Mouse (Mus musculus): ENCODE measurements around the gene Fam83g. TPM values are rescaled to one million over a fixed set of nuclear protein-coding genes. Genes with fewer than 3 reads are reported as not detected.
A peak's percentile ranks its signal among the peaks of the same experiment; 100 is the strongest.

The Fam83g gene
- total RNA-seq, 1 experiment from 2014 or later = 0.85 TPM

DNA sequence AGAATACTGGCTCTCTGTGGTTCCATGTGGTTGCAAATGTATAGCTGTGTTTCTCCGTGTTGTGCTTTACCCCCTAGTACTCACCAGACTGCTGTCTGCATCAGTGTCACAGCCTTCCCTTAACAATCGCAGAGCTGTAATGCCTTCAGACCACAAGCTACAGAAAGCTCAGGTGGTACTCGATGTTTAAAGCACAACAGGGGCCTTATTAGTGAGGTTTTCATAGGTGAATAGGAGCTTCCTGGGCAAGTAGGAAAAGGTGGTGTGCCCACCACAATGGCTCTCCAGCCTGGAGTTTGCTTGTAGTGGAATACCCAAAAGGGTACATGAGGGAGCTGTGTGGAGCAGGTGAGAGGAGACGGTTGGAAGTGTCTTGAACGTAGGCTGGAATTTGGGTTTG is 31.7 kb upstream of the Fam83g start:
- DNase-seq = no peak

DNA sequence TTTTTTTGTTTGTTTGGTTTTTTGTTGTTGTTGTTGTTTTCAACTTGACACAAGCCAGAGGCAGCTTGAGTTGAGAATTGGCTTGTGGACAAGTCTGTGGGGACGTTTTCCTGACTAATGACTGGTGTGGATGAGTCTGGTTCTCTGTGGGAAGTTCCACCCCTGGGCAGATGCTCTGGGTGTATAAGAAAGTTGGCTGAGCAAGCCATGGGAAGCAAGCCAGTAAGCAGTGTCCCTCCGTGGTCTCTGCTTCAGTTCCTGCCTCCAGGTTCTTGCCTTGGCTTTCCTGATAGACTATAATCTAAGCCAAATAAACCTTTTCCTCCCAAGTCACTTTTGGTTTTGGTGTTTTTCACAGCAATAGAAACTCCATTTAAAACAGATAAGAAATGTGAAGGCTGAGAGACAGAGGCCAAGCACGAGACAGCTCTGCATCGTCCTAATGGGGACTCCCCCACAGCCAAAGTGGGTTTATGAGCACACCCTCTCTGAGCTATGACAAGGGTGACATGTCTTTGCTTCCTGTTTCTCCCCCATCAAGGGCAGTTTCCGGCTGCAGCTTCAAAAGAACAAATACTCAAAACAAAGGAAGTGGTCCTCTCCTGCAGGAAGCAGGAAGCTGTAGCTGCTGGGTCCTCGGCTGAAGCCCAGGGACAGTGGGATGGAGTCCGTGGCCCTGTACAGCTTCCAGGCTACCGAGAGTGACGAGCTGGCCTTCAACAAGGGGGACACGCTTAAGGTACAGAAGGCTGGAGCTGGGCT is 31.0 kb upstream of the Fam83g start, which contains the start of gene Grap:
Gene Grap, plus strand, starts transcription at position 580 of the 762 bp plus-strand sequence.
- peak; percentile 44 for DNase-seq

DNA sequence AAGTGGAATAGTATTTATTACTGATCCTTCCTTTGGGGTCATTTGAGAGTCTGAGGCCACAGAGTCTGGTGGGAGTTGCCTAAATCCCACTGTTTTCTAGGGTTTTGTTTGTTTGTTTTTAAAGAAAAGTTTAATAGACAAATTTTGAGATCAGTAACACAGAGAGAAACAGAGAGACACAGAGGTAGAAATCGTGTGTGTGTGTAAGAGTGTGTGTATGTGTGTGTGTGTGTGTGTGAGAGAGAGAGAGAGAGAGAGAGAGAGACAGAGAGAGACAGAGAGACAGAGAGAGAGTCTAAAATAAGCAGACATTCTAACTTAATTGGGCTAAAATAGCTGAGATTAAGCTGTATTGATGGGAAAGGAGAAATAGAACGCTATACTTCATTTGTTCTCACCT is 30.3 kb upstream of the Fam83g start:
- DNase-seq = no peak

DNA sequence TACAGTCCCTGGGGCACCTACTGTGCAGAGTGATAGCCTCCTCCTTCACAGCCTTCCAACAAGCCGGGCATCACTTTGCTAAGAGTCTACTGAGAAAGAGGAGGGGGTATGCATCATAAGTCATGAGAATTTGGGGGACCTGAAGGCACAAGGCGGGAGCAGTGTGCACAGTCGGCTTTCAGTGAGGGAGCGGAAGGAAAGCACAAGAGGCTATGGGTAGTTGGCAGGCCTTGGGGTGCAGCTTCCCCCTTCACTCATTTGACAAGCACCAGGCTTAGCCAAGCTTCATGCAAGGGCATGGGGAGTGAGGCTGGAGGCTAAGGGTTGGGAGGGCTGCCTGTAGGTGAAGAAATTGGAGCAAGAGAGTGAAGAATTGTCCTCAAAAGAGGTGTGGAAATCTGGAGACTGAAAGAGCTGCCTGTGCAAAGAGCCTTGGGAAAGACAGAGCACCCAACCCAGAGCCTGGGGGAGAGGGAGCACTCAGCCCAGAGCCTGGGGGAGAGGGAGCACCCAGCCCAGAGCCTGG is 29.0 kb upstream of the Fam83g start:
- no peak for DNase-seq

DNA sequence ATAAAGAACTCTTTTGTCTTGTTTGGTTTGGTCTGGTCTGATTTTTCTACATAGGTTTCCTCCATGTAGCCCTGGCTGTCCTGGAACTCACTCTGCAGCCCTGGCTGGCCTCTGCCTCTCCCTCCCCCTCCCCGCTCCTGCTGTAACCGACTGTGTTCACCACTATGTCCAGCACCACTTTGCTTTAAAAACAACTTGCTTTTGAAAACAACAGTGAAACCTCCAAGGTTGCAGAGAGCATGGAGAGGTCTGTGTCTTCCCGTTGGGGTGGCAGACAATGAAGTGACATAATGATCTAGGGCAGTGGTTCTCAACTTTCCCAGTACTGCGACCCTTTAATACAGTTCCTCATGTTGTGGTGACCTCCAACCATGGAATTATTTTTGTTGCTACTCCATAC is 28.2 kb upstream of the Fam83g start:
- DNase-seq = no peak

DNA sequence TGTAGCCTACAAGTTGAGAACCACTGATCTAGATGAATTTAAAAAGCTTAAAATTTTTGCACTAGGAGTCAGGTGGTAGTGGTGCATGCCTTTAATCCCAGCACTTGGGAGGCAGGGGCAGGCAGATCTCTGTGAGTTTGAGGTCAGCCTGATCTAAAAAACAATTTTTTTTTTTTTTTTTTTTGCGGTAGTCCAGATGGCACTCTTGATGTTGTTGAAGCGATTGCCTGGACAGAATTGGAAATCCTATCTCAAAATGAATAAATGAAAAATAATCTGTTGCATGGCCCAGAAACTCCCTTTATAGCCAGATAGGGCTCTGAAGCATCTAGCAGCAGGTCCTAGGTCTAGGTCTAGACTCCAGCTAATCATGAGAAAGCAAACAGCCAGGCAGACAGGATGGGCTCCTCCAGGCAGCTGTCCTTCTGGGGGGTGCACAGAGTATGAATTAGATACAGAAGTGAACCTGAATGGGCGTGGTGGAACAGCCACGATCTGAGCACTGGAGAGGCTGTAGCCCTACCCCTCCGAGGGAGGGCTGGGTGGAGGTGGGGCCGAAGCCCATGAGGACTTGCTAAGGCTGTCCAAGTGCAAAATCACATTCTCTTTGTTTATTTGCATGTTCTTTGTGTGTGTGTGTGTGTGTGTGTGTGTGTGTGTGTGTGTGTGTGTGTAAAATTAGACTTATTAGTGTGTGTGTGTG is 27.6 kb upstream of the Fam83g start:
- DNase-seq = no peak

DNA sequence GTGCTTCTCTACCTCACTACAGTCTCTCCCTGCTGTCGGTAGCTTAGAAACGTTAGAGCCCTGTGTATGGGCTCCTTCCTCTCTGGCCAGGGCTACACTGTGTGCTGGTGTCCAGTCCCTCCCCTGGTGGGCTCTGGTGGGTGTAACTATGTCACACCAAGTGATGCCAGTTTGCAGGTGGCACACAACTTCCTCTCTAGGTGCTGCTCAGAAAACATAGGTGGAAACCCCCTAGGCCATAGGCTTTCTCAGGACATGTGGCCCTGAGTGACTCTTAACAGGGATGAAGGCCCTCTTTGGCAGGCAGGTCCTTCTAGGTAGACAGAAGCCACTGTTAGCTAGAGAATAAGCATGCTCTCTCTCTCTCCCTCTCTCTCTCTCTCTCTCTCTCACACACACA is 26.5 kb upstream of the Fam83g start:
- no peak for DNase-seq

DNA sequence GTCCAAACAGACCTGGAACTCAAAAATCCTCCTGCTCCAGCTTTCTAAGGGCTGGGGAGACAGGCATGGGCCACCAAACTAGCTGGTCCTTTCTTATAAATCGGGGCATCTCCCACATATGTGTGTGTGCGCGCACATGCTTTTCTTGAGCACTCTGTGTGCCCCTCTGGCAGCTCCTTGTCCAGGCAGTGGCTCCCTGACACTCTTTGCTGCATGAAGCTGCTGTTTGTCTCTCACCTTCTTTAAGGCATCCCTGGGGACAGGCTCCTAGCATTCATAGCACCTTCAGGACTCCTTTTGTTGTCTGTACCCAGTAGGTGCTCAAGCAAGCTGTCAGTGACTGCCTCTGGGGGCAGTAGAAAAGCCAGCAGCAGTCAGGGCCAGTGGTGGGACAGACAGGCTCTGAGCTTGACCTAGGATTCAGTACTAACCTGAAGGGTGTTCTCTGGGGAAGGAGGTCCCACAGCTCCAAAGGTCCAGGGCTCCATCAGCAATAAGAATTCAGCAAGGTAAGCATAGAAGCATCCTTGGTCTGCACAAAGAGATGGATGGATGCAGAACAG is 25.4 kb upstream of the Fam83g start:
- DNase-seq = no peak

DNA sequence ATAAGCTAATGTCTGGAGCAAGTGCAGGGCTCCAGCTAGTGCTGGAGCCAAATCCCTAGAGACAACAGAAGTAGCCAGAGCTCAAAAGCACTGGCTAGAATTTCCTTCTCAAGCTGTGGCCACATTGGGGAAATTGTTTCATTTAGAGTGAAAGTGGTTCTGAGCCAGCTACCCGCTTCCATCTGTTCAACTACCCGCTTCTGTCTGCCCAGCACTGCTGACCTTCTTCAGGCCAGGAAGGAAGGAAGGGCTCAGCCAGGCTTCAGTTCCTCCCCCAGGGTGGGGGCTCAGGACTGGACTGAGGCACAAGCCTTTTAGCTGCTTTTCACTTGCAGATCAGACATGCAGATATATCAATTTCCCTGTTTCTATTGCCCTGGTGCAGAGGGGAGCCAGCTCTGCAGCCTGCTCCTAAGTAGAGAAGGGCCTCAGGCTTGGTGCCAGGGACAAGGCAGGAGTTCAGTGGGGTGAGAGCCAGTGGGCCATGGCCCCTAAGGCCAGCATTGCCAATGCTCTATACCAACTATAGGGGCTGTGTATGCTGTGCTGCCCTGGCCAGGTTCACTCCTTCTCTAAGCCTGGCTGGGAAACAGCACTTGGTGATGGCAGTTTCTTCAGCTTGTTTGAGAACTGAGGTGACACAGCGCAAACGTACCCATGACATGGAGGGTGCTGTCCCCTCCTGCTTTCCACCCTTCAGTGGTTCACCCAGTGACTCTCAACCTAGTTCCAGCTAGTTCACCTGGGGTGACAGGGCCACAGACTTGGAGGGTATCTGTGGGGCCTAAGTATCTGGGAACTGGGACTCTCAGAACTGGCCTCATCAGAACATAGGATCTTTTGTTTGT is 24.7 kb upstream of the Fam83g start:
- DNase-seq = peak; percentile 42

DNA sequence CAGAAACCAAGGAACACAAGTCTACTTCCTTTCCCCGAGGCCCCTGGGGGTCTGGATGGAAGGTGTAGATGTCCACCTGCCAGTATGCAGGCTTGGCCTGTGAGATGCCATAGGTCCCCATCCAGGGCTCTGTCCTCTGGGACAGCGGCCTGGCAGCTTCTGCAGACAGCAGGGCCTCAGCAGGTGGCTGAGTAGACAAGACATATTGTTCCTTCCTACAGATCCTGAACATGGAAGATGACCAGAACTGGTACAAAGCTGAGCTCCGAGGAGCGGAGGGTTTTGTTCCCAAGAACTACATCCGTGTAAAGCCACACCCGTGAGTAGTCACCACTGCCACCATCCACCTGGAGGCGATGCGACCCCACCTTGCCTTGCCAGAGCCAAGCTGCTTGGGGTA is 23.9 kb upstream of the Fam83g start:
- DNase-seq = no peak

DNA sequence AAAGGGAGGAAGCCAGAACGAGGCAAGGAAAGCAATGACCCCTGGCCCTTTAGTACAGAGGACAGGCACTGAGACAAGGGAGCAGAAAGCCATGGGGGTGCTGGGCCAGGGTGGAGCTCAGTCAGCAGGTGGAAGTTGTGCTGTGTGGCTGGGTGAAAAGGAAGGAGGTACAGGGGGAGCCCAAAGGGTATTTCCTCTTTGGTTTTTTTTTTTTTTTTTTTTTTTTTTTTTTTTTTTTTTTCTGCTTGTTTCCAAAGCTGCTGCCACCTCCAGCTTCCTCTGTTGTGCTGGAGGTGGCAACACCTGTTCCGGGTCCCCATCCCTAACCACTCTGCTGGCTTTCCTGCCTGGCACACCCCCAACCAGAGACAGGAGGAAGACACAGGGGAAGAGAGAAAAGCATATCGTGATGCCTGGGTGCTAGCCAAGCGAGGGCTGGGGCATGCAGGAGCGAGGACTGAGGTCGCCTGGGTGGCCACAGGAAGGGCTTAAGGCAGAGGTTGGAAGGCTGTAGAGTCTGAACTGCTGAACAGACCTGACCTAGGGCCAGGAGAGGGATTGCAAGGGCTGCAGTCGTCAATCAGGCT is 23.0 kb upstream of the Fam83g start:
- no peak for DNase-seq

DNA sequence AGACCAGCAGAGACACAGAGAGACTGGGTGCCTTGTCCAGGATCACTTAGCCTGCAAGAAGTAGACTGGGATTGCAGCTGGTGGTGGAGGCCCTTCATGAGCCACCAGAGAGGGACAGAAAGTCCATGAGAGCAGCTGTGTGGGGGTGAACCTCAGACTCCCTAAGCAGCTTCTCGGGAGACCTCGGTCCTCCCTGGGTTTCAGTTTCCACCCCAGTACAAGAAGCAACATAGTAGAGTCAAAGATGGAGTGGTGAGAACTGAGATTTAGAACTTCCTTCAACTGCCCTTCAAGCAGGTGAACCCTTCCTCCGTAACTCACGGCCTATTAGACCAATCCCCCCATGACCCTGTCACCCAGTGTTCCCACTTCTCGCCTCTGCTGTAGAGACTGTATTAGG is 21.7 kb upstream of the Fam83g start:
- no peak for DNase-seq

DNA sequence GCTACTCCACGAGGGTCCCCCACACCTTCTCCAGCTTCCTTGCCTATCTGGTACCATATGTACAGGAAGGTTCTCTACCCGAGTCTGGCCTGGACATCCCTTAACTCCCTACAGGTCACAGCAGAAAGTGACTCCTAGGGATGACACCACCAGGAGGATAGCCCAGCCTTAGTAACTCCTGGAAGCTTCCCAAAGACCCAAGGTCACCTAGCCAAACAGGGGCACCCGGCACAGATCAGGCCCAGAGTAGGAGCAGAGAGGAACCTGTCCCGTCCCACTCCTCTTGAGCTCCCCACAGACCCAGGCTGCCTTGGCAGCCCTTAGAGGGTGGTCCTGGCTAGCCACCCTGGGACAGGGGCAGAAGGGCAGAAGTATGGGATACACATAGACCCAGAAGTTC is 18.5 kb upstream of the Fam83g start:
- peak; percentile 70 for DNase-seq

DNA sequence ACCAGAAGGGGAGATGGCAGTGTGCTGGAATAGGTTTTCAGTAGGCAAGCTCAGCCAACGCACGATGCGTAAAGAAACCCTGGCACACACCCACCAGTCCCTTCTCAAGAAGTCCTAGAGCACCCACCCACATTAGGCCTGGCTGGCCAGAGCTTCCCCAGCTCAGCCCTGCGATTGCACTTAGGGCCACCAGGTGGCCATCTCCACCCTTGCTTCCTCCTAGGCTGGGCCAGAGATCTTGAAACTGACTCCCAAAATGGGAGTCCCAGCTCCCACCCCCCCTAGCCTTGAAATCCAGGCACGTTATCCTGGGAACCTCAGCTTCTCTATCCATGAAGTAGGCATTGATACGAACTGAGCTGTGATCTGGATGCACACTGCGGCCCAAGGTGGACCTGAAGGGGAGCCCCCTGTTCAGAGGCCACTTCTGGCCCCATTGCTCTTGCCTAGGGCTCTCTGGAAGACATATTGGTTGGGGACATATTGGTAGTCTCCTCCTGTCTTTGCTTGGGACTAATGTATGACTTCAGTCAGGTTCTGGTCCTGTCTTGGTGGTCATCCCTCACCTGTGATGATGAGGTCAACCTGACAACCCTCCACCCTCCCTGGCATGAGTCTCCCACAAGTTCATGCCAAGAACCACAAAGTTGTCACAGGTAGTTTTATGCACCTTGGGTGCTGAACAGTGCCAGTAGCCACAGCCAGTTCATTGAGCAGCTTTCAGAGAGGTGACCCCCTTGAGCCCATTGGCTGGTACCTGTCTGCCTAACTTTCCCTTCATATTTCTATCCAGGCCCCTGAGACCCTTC is 17.7 kb upstream of the Fam83g start:
- DNase-seq = peak; percentile 77

DNA sequence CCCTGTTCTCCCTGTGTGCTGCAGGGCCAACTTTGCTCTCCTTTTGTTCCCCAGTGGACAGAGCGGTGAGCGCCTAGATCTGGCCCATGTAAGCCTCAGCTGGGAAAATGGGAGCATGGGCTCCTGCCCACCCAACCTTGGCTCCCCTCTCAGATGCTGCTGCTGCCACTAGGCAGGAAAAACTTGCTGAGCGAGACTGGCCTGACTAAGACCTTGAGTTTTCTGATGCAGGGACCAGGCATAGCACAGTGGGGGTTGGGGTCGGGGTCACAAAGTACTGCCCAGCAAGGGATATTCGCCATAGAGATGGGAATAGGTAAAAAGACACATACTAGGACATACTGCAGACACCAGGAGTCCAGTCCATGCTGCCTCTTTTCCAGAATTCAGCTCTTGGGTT is 16.6 kb upstream of the Fam83g start:
- DNase-seq = no peak

DNA sequence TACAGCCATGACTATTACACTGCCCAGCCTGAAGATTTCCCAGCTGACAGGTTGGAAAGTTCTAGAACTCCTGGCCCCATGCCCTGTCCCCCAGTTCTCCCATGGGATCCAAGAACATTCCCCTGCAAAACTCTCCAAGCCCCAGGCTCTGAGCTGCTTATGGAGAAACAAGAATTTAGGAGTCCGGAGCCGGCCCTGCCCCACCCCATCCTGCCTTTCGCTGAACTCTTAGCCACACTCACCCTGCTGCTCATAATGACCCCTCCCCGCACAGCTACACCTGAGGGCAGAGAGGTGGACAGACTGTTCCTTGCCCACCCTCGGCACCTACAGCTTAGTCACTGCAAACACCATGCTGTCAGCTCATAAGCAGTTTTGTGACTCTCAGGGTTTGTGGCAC is 16.1 kb upstream of the Fam83g start:
- no peak for DNase-seq

DNA sequence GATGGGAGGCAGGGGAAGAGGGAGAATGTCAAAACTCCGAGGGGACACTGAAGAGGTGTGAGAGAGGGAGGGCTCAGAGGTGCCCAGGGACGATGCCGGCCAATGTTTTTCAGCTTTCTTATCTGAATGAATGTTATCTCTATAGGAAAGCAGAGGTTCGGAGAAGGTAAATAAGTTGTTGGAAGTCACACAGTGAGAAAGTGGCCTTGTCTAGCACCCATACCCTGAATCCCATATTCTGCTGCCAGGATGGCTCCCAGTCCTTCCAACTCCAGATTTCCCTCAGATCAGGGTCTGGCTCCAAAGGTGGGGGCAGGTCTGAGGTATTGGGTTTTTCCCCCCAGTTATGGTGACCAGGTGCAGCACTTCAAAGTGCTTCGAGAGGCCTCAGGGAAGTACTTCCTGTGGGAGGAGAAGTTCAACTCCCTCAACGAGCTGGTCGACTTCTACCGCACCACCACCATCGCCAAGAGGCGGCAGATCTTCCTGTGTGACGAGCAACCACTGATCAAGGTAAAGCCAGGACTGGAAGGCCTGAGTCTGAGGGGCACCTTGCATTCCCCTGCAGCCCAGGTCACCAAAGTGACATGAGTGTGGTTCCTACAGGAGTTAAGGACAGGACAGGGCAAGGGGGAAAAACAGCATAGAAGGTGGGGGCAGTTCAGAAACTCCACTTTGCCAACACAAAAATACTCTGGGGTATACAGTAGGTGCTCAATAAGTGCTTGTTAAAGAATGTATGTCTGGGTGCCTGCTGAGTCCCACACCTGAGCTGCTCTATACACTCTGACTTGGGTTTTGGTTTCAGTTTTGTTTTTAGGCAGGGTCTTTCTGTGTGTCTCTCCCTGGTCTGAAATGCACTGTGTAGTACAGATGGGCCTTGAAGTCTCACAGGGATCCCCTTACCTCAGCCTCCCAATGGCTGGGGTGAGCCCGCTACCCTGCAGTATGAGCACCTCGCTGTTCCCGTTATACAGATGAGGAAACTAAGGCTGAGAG is 14.1 kb upstream of the Fam83g start:
- no peak for DNase-seq

DNA sequence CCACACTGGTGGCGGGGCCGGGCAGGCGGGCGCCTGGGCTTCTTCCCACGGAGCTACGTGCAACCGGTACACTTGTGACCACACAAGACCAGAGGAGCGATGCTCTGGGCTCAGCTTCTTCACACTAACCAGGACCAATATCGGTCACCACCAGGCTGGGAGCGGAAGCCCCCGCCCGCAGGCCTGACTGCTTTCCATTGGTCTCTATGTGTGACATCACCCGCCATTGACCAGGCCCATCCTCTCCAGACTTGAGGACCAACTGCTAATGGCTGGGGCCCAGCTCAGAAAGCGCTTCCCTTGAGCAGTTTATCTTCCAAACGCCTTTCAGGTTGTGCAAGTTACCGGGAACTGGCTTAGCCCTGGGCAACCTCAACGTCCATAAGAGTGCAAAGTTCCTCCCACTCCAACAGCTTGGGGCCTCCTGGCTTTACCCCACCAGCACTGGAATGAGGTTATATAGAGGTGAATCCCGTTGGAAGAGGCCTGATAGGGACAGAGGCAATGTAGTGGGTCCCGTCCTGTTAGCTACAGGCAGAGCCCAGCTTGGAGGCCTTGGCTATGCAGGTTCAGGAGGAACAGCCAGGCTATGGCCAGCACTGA is 12.0 kb upstream of the Fam83g start:
- no peak for DNase-seq

DNA sequence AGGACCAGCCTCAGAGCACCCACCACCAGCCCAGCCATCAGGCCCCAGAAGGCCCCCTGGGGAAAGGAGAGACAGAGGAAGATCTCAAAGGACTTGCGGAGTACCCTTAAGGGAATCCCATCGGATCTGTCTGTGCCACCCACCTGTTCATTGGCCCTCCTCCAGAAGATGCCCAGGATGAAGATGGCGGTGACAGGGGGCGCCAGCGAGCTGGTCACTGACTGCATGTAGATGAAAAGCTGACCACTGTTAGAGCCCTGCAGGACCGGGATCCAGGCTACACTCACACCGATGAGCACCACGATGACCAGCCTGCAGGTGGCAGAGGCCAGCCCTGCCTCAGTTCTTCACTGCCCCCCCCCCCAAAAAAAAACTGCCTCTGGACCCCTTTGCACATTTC is 10.2 kb upstream of the Fam83g start:
- peak; percentile 65 for DNase-seq
